Comparison of ENCODE assay signal across 31 mouse cellular contexts in the genomic region with DNA sequence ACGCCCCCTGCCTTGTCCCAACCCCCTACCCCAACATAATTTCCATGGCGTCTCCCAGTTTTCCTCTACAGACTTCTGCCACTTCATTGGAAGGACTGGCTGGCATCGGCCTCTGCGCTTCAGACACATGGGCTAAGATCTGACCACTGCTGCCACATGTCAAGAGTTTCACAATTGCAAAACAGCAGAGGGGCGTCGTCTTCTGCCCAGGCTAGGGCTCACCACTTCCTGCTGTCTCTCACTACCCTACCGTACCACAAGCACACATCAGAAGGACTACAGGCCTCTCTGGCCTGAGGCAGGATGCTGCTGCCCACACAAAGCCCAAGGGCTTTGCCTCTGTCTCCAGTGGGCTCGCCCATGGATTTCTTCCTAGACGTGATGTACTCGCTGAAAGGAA. TPM values are rescaled to one million over a fixed set of nuclear protein-coding genes. Genes with fewer than 3 reads are reported as not detected.
A peak's percentile ranks its signal among the peaks of the same experiment; 100 is the strongest.
DNase-seq lines count a peak whose midpoint lies in the region; ATAC-seq and TF ChIP-seq lines count a peak whose summit lies in the region.
"Had no signal": no experiment of that assay in that cellular context is flagged by ENCODE, and none has a peak within 500 bp of the region (broad histone marks: within the 10 kb centered on the region; RNA-seq: fewer than 3 reads in every experiment).

No protein-coding gene starts in this region.

- TF ChIP-seq POLR2A in myocyte (IDR thresholded peaks at IDR 0.05; ENCODE audit: insufficient read length, low read depth) = no peak

- no peak overlapping the region for H3K9ac ChIP-seq in liver, embryonic 13.5 days
- H3K9ac ChIP-seq in liver, embryonic 12.5 days = no peak overlapping the region
- H3K9ac ChIP-seq: embryonic facial prominence, embryonic 13.5 days; heart, embryonic 15.5 days; hindbrain, embryonic 13.5 days; lung, embryonic 14.5 days; neural tube, embryonic 15.5 days; stomach, embryonic 15.5 days had no signal

- H3K4me1 ChIP-seq in liver, embryonic 13.5 days (replicated peaks) = no peaks in the 10 kb centered on the region
- H3K4me1 ChIP-seq in liver, embryonic 12.5 days = peaks cover 7% of the 10 kb centered on the region; the same call in 1 of the 2 replicates
- H3K4me1 ChIP-seq: stomach, embryonic 15.5 days had no signal

- WGBS in liver, embryonic 13.5 days (ENCODE audit: insufficient replicate concordance) = 46% methylated on average over 10 of the region's 10 CpGs
- 43% methylated on average over 10 of the region's 10 CpGs for WGBS in liver, embryonic 12.5 days (ENCODE audit: insufficient replicate concordance)

- no peaks in the 10 kb centered on the region for H3K27me3 ChIP-seq in liver, embryonic 13.5 days
- no peaks in the 10 kb centered on the region for H3K27me3 ChIP-seq in liver, embryonic 12.5 days (replicated peaks)
- no peaks in the 10 kb centered on the region for H3K27me3 ChIP-seq in myocyte (ENCODE audit: control insufficient read depth, insufficient read depth, insufficient read length)
- H3K27me3 ChIP-seq: CH12.LX; embryonic facial prominence, embryonic 13.5 days; neural tube, embryonic 15.5 days; stomach, embryonic 15.5 days had no signal

- 0 out of 2 replicates have a peak, but pooled peaks have one; percentile 47 for ATAC-seq in liver, embryonic 13.5 days (ENCODE audit: low read depth)
- ATAC-seq in liver, embryonic 12.5 days = no peak
- ATAC-seq in hematopoietic stem cell, adult 5-6 weeks (replicated peaks in 1 of 2; ENCODE audit: insufficient read depth in 1 of 2, low FRiP score in 2 of 2, low TSS enrichment in 1 of 2, low read depth in 1 of 2, poor library complexity in 2 of 2, severe bottlenecking in 2 of 2) = peak; percentile 25 to 43; a peak in 2 of 4 replicates
- ATAC-seq: activated CD4-positive, CD25-positive, alpha-beta regulatory T cell, adult 4 months; forebrain, embryonic 16.5 days; intestine, embryonic 16.5 days; midbrain, embryonic 16.5 days had no signal

- H3K4me2 ChIP-seq in liver, embryonic 13.5 days = no peak overlapping the region
- no peak overlapping the region for H3K4me2 ChIP-seq in liver, embryonic 12.5 days
- no peak overlapping the region for H3K4me2 ChIP-seq in myocyte (ENCODE audit: low read depth)
- H3K4me2 ChIP-seq: embryonic facial prominence, embryonic 13.5 days; heart, embryonic 15.5 days; hindbrain, embryonic 13.5 days; lung, embryonic 14.5 days; midbrain, embryonic 11.5 days; neural tube, embryonic 15.5 days; stomach, embryonic 15.5 days had no signal

- H3K79me2 ChIP-seq in myocyte (ENCODE audit: control insufficient read depth, insufficient read depth) = no peaks in the 10 kb centered on the region

- no peaks in the 10 kb centered on the region for H3K9me3 ChIP-seq in liver, embryonic 13.5 days (replicated peaks)
- H3K9me3 ChIP-seq in liver, embryonic 12.5 days (replicated peaks) = no peaks in the 10 kb centered on the region
- H3K9me3 ChIP-seq: forebrain, embryonic 10.5 days; heart, embryonic 10.5 days; heart, embryonic 15.5 days; neural tube, embryonic 15.5 days; stomach, embryonic 15.5 days had no signal

- no peak overlapping the region for H3K4me3 ChIP-seq in liver, embryonic 13.5 days (replicated peaks)
- no peak overlapping the region for H3K4me3 ChIP-seq in liver, embryonic 12.5 days
- H3K4me3 ChIP-seq in myocyte = no peak overlapping the region
- H3K4me3 ChIP-seq: embryonic facial prominence, embryonic 13.5 days; forebrain, embryonic 10.5 days; heart, embryonic 10.5 days; heart, embryonic 15.5 days; hindbrain, embryonic 13.5 days; neural tube, embryonic 15.5 days; stomach, embryonic 15.5 days had no signal

- H3K27ac ChIP-seq in liver, embryonic 13.5 days = no peak overlapping the region
- no peak overlapping the region for H3K27ac ChIP-seq in liver, embryonic 12.5 days
- H3K27ac ChIP-seq: embryonic facial prominence, embryonic 13.5 days; forebrain, embryonic 10.5 days; heart, embryonic 10.5 days; heart, embryonic 15.5 days; hindbrain, embryonic 13.5 days; neural tube, embryonic 15.5 days; stomach, embryonic 15.5 days had no signal

- no peaks in the 10 kb centered on the region for H3K36me3 ChIP-seq in liver, embryonic 13.5 days
- H3K36me3 ChIP-seq in liver, embryonic 12.5 days = no peaks in the 10 kb centered on the region
- no peaks in the 10 kb centered on the region for H3K36me3 ChIP-seq in myocyte (ENCODE audit: control insufficient read depth, insufficient read depth)
- H3K36me3 ChIP-seq: embryonic facial prominence, embryonic 13.5 days; forebrain, embryonic 10.5 days; heart, embryonic 10.5 days; heart, embryonic 15.5 days; hindbrain, embryonic 13.5 days; neural tube, embryonic 15.5 days; stomach, embryonic 15.5 days had no signal

- no peak overlapping the region for H3ac ChIP-seq in myocyte (ENCODE audit: control insufficient read depth, insufficient read length)

- no peak for DNase-seq in liver, embryonic 13.5 days
- DNase-seq in CD4-positive helper T cell, adult 2 months (ENCODE audit: low read depth, low spot score) = peak; percentile 30
- no peak for DNase-seq in ovary, postnatal 10 days (ENCODE audit: low spot score)
- DNase-seq in spleen, adult 12 weeks (ENCODE audit: low spot score) = no peak
- DNase-seq in right cerebral cortex, postnatal 10 days (ENCODE audit: low spot score in 2 of 2) = no peak
- DNase-seq: adrenal gland, adult 8-10 months; cerebellum, adult 8-10 months; cerebellum, postnatal 25 days; kidney, adult 9 months; kidney, postnatal 14 days; layer of hippocampus, adult 9-11 months; lung, embryonic 14.5 days; lung, postnatal 14 days; thymus, postnatal 14 days had no signal

TF ChIP-seq in myocyte, 11 proteins besides CTCF, POLR2A, EP300 and RAD21:
- TF ChIP-seq CEBPB (IDR thresholded peaks at IDR 0.05; ENCODE audit: insufficient read depth, poor library complexity, severe bottlenecking) (0 out of 2 replicates have a peak, but pooled peaks have one; percentile 13), POLR2AphosphoS2 (IDR thresholded peaks at IDR 0.05; ENCODE audit: insufficient read length, low read depth) (no peak)

RNA-seq across cellular contexts. Expression of gene Bdkrb2, which starts 23.4 kb away (rescaled TPM):
- polyA plus RNA-seq in liver, embryonic 13.5 days (2015; fragmentation: Nextera tagmentation; extraction: Ambion mirVana) = not detected in 2 replicates
- polyA plus RNA-seq in liver, embryonic 12.5 days (2016; fragmentation: Nextera tagmentation; extraction: Ambion mirVana) = not detected in 2 replicates
- total RNA-seq in hematopoietic stem cell, adult 5-6 weeks (2017) = not detected in 2 replicates
- 2.2 TPM for polyA plus RNA-seq in myocyte (2012; fragmentation: generic; extraction: Trizol)
- total RNA-seq: CH12.LX had no signal
- polyA plus RNA-seq: activated CD4-positive, CD25-positive, alpha-beta regulatory T cell, adult 4 months; liver, adult 2 months had no signal
